Mouse (Mus musculus): ENCODE measurements around the gene Foxf1. TPM values are rescaled to one million over a fixed set of nuclear protein-coding genes. Genes with fewer than 3 reads are reported as not detected.
A peak's percentile ranks its signal among the peaks of the same experiment; 100 is the strongest.

Foxf1 gene
- 3.9 and 4.9 TPM in 2 replicates for polyA plus RNA-seq (2016; fragmentation: Nextera tagmentation; extraction: Ambion mirVana)

DNA sequence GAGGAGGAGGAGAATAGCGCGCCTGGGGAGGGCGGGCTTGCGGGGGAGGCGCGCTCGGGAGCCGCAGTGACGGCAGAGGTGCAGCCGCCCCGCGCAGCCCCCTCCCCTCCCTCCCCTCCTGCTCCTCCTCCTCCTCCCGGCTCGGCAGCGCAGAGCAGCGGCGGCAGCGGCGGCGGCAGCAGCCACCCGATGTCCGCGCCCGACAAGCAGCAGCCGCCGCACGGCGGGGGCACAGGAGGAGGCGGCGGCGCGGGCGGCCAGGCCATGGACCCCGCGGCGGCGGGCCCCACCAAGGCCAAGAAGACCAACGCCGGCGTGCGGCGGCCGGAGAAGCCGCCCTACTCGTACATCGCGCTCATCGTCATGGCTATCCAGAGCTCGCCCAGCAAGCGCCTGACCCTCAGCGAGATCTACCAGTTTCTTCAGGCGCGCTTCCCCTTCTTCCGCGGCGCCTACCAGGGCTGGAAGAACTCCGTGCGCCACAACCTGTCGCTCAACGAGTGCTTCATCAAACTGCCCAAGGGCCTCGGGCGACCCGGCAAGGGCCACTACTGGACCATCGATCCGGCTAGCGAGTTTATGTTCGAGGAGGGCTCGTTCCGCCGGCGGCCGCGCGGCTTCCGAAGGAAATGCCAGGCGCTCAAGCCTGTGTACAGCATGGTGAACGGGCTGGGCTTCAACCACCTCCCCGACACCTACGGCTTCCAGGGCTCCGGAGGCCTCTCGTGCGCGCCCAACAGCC is at the start of gene Foxf1:
Gene Foxf1, plus strand, starts transcription at position 177 of the 742 bp plus-strand sequence.
- under 1% methylated on average over 72 of the region's 83 CpGs for WGBS
- peaks cover 45% of the 10 kb centered on the region for H3K4me1 ChIP-seq (replicated peaks)
- H3K27me3 ChIP-seq (ENCODE audit: insufficient read depth, poor library complexity, severe bottlenecking): peaks cover 100% of the 10 kb centered on the region
- peak; percentile 75 for DNase-seq (ENCODE audit: low spot score)
- H3K4me3 ChIP-seq: peak within 1 kb of the TSS; percentile 59
- peak within 1 kb of the TSS; percentile 4; the same call in 1 of the 2 replicates for H3K27ac ChIP-seq
- no peaks in the 10 kb centered on the region for H3K36me3 ChIP-seq
- H3K9me3 ChIP-seq: no peaks in the 10 kb centered on the region

DNA sequence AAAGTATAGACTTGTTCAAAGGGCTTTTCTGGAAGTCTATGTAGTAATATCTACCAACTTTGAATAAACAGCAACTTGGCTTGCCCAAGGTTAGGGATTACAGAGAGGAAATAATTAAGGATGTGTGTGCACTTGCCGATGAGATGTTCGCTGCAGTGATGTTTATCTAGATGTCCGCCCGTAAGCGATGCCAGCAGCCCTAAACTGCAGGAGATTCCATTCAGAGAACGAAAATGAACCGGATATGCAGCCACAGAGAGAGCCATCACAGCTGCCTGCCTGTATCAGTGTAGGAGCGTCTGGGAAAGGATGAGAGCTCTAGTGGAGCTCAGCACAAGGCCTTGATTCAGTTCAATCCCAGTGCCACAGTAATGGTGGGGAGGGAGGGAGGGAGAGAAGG is 48.6 kb upstream of the Foxf1 start:
- Histone ChIP-seq H3K4me1 (replicated peaks) (no peaks in the 10 kb centered on the region; the same call in 1 of the 2 replicates), H3K27ac (no peak overlapping the region), H3K4me3 (no peak overlapping the region), H3K27me3 (ENCODE audit: insufficient read depth, poor library complexity, severe bottlenecking) (peaks cover 72% of the 10 kb centered on the region), H3K9me3 (no peaks in the 10 kb centered on the region), H3K36me3 (no peaks in the 10 kb centered on the region)
- no peak for DNase-seq (ENCODE audit: low spot score)
- 86% methylated on average over 8 of the region's 8 CpGs for WGBS

DNA sequence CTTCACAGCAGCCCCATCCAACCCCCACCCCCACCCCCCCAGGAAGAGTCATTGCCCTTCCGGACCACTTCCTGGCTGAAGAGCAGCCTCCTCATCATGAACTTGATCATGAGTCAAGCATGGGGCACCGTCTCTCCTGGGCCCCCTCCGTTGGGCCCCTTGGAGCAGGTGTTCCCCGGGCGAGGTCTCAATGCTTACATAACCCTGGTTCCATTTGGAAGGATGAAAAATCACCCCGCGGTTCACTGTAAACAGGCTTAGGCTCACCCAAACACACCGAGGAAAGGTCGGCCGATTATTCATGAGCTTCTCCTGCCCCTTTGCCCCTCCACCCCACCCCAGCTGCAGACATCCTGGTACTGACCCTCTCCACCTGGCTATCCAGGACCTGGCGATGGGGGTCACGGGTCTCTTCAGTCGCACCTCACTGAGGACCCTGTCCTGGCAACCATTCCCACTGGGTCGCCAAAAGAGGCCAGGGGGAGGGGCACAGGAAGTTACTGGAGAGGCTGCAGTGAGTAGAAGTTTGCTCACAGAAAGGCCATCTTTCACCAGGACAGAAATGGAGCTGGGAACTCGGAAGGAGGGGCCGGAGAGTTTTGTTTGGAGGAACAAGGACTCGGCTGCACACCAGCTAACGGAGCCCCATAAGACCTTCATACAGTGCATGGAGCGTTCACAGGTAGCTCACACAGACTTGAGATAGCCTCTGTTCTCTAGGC is 40.3 kb upstream of the Foxf1 start:
- no peak for DNase-seq (ENCODE audit: low spot score)
- Histone ChIP-seq H3K4me1 (replicated peaks) (peaks cover 6% of the 10 kb centered on the region; the same call in 1 of the 2 replicates), H3K9me3 (no peaks in the 10 kb centered on the region), H3K27ac (no peak overlapping the region), H3K4me3 (no peak overlapping the region), H3K36me3 (no peaks in the 10 kb centered on the region), H3K27me3 (ENCODE audit: insufficient read depth, poor library complexity, severe bottlenecking) (peaks cover 22% of the 10 kb centered on the region)
- 65% methylated on average over 19 of the region's 19 CpGs for WGBS

DNA sequence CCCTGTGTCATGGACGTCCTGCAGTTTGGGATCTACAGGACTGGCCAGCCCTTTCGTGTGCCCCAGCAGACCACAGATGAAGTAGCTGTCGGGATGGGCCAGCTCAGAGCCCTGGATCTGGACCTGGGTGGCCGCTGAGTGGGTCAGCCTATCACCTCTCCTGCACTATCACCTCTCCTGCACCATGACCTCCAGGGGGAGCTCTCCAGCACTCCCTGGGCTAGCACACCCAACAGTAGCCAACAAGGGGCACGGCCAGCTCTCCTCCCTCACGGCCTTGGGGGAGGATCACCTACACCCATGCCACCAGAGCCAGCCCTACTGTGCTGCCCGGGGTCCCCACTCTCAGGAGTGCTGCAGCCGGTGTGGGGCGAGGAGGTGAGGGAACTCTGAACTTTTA is 36.7 kb upstream of the Foxf1 start:
- H3K27ac ChIP-seq: no peak overlapping the region
- 72% methylated on average over 9 of the region's 9 CpGs for WGBS
- H3K4me1 ChIP-seq (replicated peaks): peaks cover 6% of the 10 kb centered on the region; the same call in 1 of the 2 replicates
- peaks cover 15% of the 10 kb centered on the region for H3K27me3 ChIP-seq (ENCODE audit: insufficient read depth, poor library complexity, severe bottlenecking)
- no peaks in the 10 kb centered on the region for H3K36me3 ChIP-seq
- H3K9me3 ChIP-seq: no peaks in the 10 kb centered on the region
- DNase-seq (ENCODE audit: low spot score): no peak
- no peak overlapping the region for H3K4me3 ChIP-seq

DNA sequence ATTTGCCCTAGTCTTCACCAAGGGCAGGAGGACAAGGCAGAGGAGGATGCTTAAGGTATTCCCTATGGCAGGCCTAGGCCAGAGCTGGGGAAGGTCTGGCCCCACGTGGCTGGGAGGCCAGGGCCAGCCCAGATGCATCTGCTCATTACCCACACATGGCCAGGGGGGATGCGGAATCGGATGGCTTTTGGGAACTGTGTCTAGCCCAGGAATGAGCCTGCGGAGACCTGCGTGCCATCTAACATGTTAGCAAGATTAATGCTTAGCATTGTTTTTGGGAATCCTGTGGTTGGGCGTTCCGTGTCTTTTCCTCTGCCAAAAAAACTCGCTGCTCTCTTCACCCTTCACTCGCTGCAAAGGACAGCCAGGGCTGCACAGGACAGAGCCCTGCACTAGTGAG is 26.1 kb upstream of the Foxf1 start:
- no peak overlapping the region for H3K4me3 ChIP-seq
- peaks cover 88% of the 10 kb centered on the region for H3K27me3 ChIP-seq (ENCODE audit: insufficient read depth, poor library complexity, severe bottlenecking)
- no peaks in the 10 kb centered on the region for H3K36me3 ChIP-seq
- no peaks in the 10 kb centered on the region for H3K9me3 ChIP-seq
- WGBS: 81% methylated on average over 9 of the region's 9 CpGs
- H3K4me1 ChIP-seq (replicated peaks): peaks cover 11% of the 10 kb centered on the region
- H3K27ac ChIP-seq: no peak overlapping the region
- no peak for DNase-seq (ENCODE audit: low spot score)

DNA sequence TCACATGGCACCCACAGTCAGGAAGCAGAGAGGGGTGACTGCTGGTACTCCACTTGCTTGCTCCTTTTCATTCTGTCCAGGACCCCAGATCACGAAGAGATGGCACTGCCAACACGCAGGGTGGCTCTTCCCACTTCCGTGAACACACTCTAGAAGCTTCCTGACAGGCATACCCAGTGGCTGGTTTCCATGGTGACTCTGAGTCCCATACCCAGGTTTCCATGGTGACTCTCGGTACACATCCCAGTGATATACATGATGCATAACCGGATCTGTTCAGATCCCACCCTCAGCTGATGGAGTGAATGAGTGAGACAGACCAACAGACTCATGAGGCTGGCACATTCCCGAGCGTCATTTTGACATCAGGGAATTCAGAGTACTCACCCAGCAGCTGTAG is 25.1 kb upstream of the Foxf1 start:
- H3K27me3 ChIP-seq (ENCODE audit: insufficient read depth, poor library complexity, severe bottlenecking): peaks cover 92% of the 10 kb centered on the region

DNA sequence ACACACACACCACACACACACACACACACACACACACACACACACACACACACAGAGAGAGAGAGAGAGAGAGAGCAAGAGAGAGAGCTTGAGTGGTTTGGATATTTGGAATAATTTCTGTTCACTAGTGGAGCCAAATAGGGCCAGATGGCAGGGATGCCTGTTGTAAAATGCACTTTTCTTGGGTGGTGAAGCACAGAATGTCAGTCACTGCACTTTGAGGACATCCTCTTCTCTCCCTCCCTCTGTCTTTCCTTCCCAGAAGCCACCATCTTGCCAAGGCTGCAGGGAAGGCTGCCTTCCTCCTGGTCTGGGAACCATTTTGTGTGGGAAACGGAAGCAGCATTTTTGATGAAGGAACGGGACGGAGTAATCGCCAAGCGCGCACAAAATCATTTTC is 21.7 kb upstream of the Foxf1 start:
- Histone ChIP-seq H3K9me3 (no peaks in the 10 kb centered on the region), H3K27me3 (ENCODE audit: insufficient read depth, poor library complexity, severe bottlenecking) (peaks cover 96% of the 10 kb centered on the region), H3K27ac (no peak overlapping the region), H3K4me3 (no peak overlapping the region), H3K36me3 (no peaks in the 10 kb centered on the region), H3K4me1 (replicated peaks) (peaks cover 25% of the 10 kb centered on the region)
- DNase-seq (ENCODE audit: low spot score): no peak
- 84% methylated on average over 6 of the region's 6 CpGs for WGBS

More for the DNA sequence above, 25.1 kb upstream of the Foxf1 start:
- WGBS: 75% methylated on average over 7 of the region's 7 CpGs
- Histone ChIP-seq H3K4me3 (no peak overlapping the region), H3K9me3 (no peaks in the 10 kb centered on the region), H3K27ac (no peak overlapping the region), H3K4me1 (replicated peaks) (peaks cover 19% of the 10 kb centered on the region), H3K36me3 (no peaks in the 10 kb centered on the region)
- no peak for DNase-seq (ENCODE audit: low spot score)

DNA sequence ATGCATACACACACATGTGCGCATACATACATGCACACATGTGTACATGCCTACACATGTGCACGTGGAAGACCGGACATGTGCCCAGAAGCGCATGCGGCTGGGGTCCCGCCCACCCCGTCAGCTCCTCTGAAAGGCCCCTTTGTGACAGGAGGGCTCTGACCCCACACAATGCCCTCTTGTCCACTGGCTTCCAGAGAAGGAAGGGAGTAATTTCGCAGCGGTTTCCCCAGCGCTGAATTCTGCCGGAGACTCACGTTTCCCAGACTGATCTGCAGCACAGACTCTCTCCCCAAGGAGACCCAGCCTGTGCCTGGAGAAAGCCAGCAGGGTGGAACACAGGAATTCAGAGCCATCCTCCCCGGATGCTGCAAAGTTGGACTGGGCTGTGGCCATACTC is 20.5 kb upstream of the Foxf1 start:
- Histone ChIP-seq H3K9me3 (no peaks in the 10 kb centered on the region), H3K36me3 (no peaks in the 10 kb centered on the region), H3K4me1 (replicated peaks) (peaks cover 25% of the 10 kb centered on the region), H3K27me3 (ENCODE audit: insufficient read depth, poor library complexity, severe bottlenecking) (peaks cover 95% of the 10 kb centered on the region), H3K4me3 (peak overlapping the region; percentile 14; the same call in 1 of the 2 replicates), H3K27ac (peak overlapping the region; percentile 64; the same call in 1 of the 2 replicates)
- 25% methylated on average over 13 of the region's 13 CpGs for WGBS
- peak; percentile 63 for DNase-seq (ENCODE audit: low spot score)

DNA sequence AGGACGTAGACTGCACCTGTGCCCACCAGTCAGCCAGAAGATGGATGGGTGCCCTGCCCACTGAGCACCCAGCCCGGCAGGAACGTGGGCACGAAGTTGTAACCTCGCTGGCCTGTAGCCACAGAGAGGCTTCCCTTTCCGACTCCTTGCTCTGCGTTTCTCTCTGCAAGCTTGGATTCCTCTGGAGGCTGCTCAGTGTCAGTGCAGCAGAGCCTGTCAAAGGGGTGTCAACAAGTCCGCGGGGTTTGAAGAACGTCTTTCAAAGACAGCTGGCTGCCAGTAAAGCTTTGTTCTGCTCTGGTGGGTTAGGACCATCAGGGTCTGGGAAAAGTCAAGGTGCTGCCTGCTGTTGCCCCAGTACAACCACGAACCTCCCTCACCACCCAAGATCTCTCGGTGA is 12.7 kb upstream of the Foxf1 start:
- 2% methylated on average over 12 of the region's 12 CpGs for WGBS
- DNase-seq (ENCODE audit: low spot score): peak; percentile 35

DNA sequence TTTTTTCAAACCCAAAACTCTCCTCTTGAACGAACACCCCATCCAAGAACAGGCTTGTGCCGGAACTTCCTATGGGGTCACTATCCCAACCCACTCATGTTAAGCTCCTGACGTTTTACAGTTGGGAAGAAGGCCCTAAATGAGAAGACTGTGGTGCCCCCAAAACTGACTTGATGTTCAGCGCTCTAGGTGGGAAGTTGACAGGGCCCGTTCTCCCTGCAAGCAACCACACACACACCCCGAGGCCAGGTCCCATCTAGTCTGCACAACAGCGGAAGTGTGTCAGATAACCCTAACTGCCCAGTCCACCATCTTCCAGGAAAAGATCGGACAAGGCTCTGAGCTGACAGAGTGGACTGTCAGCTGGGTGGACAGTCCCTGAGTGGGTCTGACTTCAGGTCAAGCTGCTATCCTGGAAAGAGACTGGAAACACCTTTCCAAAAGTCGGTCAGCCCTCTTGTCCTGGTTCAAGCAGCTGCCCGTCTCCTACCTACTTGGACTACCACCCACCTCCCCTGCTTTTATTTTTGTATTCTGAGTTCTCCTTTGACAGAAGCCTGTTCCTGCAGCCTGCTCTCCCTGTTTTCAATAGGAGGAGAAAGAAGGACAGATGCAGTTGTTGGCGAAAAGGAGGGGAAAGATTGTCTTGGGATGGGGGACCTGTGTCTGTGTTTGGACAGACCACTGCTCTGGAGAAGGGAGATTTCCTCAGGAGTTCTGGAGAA is 11.6 kb upstream of the Foxf1 start:
- no peaks in the 10 kb centered on the region for H3K36me3 ChIP-seq
- no peak overlapping the region for H3K4me3 ChIP-seq
- 9% methylated on average over 11 of the region's 11 CpGs for WGBS
- H3K27ac ChIP-seq: no peak overlapping the region
- peaks cover 27% of the 10 kb centered on the region for H3K4me1 ChIP-seq (replicated peaks)
- H3K27me3 ChIP-seq (ENCODE audit: insufficient read depth, poor library complexity, severe bottlenecking): peaks cover 99% of the 10 kb centered on the region
- no peaks in the 10 kb centered on the region for H3K9me3 ChIP-seq
- peak; percentile 16 for DNase-seq (ENCODE audit: low spot score)

More for the DNA sequence above, 12.7 kb upstream of the Foxf1 start:
- H3K4me1 ChIP-seq (replicated peaks): peaks cover 27% of the 10 kb centered on the region
- no peaks in the 10 kb centered on the region for H3K36me3 ChIP-seq
- H3K27ac ChIP-seq: no peak overlapping the region
- peaks cover 99% of the 10 kb centered on the region for H3K27me3 ChIP-seq (ENCODE audit: insufficient read depth, poor library complexity, severe bottlenecking)
- no peak overlapping the region for H3K4me3 ChIP-seq
- no peaks in the 10 kb centered on the region for H3K9me3 ChIP-seq

DNA sequence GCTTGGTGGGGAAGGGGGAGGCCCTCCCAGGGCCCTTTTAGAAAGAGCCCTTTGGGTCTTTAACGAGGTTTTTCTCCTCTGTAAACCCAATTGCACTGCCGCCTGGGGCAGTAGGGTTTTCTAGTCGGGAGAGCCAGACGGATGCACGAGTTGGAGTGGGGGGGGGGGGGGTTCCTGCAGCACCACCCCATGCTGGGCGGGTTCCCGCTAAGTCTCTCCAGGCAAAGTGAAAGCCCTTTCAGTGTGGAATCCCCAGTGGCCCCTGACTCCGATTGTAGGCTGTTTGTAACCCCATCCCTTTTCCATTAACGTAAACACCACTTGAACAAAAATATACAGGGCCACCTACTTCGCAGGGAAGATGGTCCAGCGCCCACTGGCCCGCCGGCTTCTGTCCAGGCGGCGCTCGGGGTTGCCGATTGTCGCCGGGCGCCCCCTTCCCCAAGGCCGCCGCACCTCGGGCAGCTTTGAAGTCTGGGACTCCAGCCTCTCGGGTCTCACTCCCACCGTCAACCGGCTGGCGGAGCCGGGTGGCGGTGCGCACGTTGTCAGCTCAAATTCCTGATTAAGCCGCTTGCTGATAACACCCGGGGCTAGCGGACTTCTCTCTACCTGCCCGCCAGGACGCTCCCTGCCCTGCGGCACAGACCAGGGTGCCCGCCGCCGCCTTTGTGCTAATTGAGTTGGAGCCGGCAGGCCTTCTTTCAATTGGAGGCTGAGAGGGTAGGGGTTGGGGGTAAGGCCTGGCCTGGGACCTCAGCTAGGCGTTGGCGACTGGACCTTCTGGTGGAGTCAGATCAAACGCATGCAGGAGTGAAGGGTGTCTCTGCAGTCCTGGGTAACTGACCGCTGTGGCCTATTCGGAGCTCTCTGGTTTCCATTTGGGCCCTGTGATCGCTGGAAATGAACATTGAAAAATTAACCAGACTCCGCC is 10.7 kb upstream of the Foxf1 start:
- no peak overlapping the region for H3K27ac ChIP-seq
- H3K4me1 ChIP-seq (replicated peaks): peaks cover 27% of the 10 kb centered on the region
- DNase-seq (ENCODE audit: low spot score): peak; percentile 53
- H3K4me3 ChIP-seq: peak overlapping the region; percentile 25
- WGBS: under 1% methylated on average over 48 of the region's 48 CpGs
- H3K9me3 ChIP-seq: no peaks in the 10 kb centered on the region
- H3K36me3 ChIP-seq: no peaks in the 10 kb centered on the region
- H3K27me3 ChIP-seq (ENCODE audit: insufficient read depth, poor library complexity, severe bottlenecking): peaks cover 100% of the 10 kb centered on the region
